Mouse (Mus musculus): ENCODE measurements around the gene Cdk2. TPM values are rescaled to one million over a fixed set of nuclear protein-coding genes. Genes with fewer than 3 reads are reported as not detected.
"Not testable (repeated sequence)": the region's sequence is repeated elsewhere in the genome, so short reads cannot be mapped to it uniquely, and the experiment has no call there.

Gene Cdk2
- total RNA-seq, 2 experiments from 2014 or later: 3.0 to 3.2 TPM

GRCm38 (mm10) chr10:128740296-128740695 is 35.5 kb upstream of the Cdk2 start:
- Histone ChIP-seq H3K4me3 (no peak overlapping the region), H3K27ac (no peak overlapping the region)
- no peak for TF ChIP-seq CTCF (IDR thresholded peaks at IDR 0.05)
- intact Hi-C loops (cut with DNase I): no loop called here
- no peak for DNase-seq

GRCm38 (mm10) chr10:128737435-128737834 is 32.6 kb upstream of the Cdk2 start:
- intact Hi-C loops (cut with DNase I): no loop called here

DNA sequence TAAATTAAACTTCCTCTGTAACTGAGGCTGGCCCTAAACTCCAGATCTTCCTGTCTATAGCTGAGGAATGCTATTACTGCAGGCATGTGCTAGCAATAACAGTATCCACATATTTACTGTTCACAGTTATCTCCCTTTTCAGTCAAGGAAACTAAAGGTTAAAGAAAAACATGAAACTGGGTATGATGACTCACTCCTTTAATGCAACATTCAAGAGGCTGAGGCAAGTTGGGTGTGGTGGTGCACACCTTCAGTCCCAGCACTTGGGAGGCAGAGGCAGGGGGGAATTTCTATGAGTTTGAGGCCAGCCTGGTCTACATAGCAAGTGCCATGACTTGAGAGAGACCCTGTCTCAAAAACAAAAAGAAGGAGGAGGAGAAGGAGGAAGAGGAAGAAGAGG is 27.2 kb upstream of the Cdk2 start:
- intact Hi-C loops (cut with DNase I): loop anchor here (1.0 to 5.0 kb wide), 2 partner anchors 162 to 245 kb away; no protein-coding TSS in a partner anchor
- no peak for TF ChIP-seq CTCF (IDR thresholded peaks at IDR 0.05)
- H3K4me3 ChIP-seq: no peak overlapping the region
- no peak overlapping the region for H3K27ac ChIP-seq
- DNase-seq: no peak

More at GRCm38 (mm10) chr10:128737435-128737834, 32.6 kb upstream of the Cdk2 start:
- Histone ChIP-seq H3K27ac (no peak overlapping the region), H3K4me3 (no peak overlapping the region)
- DNase-seq: peak; percentile 27
- no peak for TF ChIP-seq CTCF (IDR thresholded peaks at IDR 0.05)

DNA sequence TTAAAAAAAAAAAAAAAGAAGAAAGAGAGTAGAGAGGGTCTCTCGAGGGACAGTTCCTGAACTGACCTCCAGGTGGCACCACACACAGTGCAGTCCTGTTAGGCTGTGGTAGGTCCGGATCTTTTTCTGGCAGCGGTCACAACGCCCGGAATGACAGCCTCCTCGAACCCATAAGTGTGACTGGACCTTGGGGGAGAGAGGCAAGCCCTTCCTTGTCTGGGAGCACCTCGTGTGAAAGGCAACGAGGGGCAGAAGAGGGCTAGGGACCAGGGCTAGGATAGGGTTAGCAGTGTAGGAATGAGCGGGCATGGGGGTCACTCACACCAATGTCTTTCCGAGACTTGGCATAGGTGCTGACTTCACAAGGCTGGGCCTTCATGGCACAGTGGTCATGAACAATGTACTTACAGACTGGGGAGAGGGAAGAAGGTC is 26.2 kb upstream of the Cdk2 start:
- peak overlapping the region; percentile 46; the same call in 1 of the 2 replicates for H3K4me3 ChIP-seq
- intact Hi-C loops (cut with DNase I): loop anchor here (5.0 kb wide), 1 partner anchor 246 kb away; no protein-coding TSS in a partner anchor

DNA sequence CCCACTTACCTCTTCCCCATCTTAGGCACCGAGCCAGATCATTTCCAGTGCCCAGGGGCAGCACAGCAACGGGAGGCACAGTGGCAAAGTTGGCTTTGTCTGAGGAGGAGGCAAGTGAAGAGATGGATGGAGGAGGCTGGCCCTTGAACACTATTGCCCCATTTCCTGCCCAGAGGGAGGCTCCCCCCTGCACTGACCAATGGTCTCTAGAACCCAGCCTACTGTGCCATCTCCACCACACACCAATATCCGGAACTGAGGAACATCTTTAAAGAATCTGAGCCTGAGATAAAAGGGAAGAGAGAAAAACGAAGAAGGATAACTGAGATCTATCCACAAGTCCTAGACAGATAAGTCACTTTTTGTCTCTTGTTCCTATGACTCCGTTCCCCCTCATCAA is 23.2 kb upstream of the Cdk2 start:
- Histone ChIP-seq H3K27ac (no peak overlapping the region), H3K4me3 (no peak overlapping the region)
- no peak for DNase-seq
- intact Hi-C loops (cut with DNase I): no loop called here
- TF ChIP-seq CTCF (IDR thresholded peaks at IDR 0.05): no peak

More for the DNA sequence above, 26.2 kb upstream of the Cdk2 start:
- DNase-seq: peak; percentile 80
- TF ChIP-seq CTCF (IDR thresholded peaks at IDR 0.05): peak; percentile 89
- no peak overlapping the region for H3K27ac ChIP-seq

DNA sequence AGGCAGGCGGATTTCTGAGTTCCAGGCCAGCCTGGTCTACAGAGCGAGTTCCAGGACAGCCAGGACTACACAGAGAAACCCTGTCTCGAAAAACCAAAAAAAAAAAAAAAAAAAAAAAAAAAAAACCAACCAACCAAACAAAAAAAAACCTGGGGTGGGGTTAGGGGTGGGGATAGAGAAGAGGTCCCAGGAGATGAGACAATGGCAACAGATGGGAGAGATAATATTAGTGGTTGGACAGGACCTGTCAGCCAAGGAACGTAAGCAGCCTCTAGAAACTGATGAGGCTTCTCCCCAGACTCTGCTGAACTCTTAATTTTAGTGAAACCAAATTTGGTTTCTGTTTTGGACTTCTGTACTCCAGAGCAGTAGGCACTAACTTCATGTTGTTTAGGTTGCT is 20.6 kb upstream of the Cdk2 start:
- H3K27ac ChIP-seq; DNase-seq; H3K4me3 ChIP-seq; intact Hi-C loops (cut with DNase I): not testable (repeated sequence)

- H3K27ac ChIP-seq: no peak overlapping the region
- no peak for DNase-seq
- intact Hi-C loops (cut with DNase I): no loop called here
- H3K4me3 ChIP-seq: no peak overlapping the region
- no peak for TF ChIP-seq CTCF (IDR thresholded peaks at IDR 0.05)
Observed at GRCm38 (mm10) chr10:128715559-128716537, 11.0 kb upstream of the Cdk2 start.

- H3K4me3 ChIP-seq; H3K27ac ChIP-seq; intact Hi-C loops (cut with DNase I); DNase-seq: not testable (repeated sequence)
Observed at GRCm38 (mm10) chr10:128711318-128711717, 6.5 kb upstream of the Cdk2 start.

- Histone ChIP-seq H3K27ac (peak overlapping the region; percentile 93), H3K4me3 (peak overlapping the region; percentile 90)
- intact Hi-C loops (cut with DNase I): loop anchor here (2.0 kb wide), 1 partner anchor 37 kb away; no protein-coding TSS in a partner anchor
- peak; percentile 30 for DNase-seq
- TF ChIP-seq CTCF (IDR thresholded peaks at IDR 0.05): no peak
Observed at GRCm38 (mm10) chr10:128705317-128705693, 474 bp upstream of the Cdk2 start.

- peak within 1 kb of the TSS; percentile 90 for H3K4me3 ChIP-seq
- intact Hi-C loops (cut with DNase I): loop anchor here (2.0 kb wide), 1 partner anchor 39 kb away; no protein-coding TSS in a partner anchor
- H3K27ac ChIP-seq: peak within 1 kb of the TSS; percentile 93
- no peak for TF ChIP-seq CTCF (IDR thresholded peaks at IDR 0.05)
- DNase-seq: no peak
Observed at GRCm38 (mm10) chr10:128703895-128704294, 936 bp downstream of the Cdk2 start, which contains the start of gene Pmel. Gene Pmel, plus strand, starts transcription at chr10:128704195.

GRCm38 (mm10) chr10:128702328-128703007 is 2.4 kb downstream of the Cdk2 start:
- no peak for TF ChIP-seq CTCF (IDR thresholded peaks at IDR 0.05)
- no peak for DNase-seq
- Histone ChIP-seq H3K27ac (no peak overlapping the region), H3K4me3 (no peak overlapping the region)
- intact Hi-C loops (cut with DNase I): no loop called here

DNA sequence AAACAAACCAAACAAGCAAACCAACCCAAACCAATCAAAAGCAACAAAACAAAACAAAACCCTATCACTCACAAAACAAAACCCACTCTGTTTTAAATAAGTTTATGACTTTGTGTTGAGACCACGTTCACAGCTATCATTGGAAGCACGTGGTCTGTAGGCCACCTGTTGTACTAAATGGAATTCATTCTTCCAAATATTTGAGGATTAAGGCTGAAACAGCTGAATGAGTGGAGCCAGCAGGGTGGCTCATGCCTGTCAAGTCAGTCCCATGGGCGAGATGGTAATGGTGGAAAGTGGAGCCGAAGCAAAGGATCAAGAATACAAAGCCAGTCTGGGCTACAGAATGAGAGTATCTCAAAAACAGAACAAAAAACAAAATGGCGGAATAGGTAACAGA is 4.1 kb downstream of the Cdk2 start:
- no peak for TF ChIP-seq CTCF (IDR thresholded peaks at IDR 0.05)
- Histone ChIP-seq H3K27ac (no peak overlapping the region), H3K4me3 (no peak overlapping the region)
- no peak for DNase-seq
- intact Hi-C loops (cut with DNase I): no loop called here

- DNase-seq: no peak
- intact Hi-C loops (cut with DNase I): no loop called here
- H3K27ac ChIP-seq: no peak overlapping the region
- no peak for TF ChIP-seq CTCF (IDR thresholded peaks at IDR 0.05)
- no peak overlapping the region for H3K4me3 ChIP-seq
Observed at GRCm38 (mm10) chr10:128699611-128700010, 5.2 kb downstream of the Cdk2 start.
